Mouse (Mus musculus) hindbrain, embryonic 15.5 days (tissue): ENCODE data around the gene Trp53inp2. TPM values are rescaled to one million over a fixed set of nuclear protein-coding genes. Genes with fewer than 3 reads are reported as not detected.

Source experiments
- ATAC-seq: fragments of 200-750 bp; cut with Nextera tagmentation; 2 replicates; pipeline ENCODE4 v1.8.0; 2017; ENCODE audit warnings: low read depth, moderate number of reproducible peaks, moderate TSS enrichment; ENCODE audit not compliant: low FRiP score
- H3K27ac ChIP-seq: fragments of 300-500 bp; sonication (generic); replicated peaks from 2 replicates; pipeline ENCODE4 v1.5.1; 2015; ENCODE audit warnings: mild to moderate bottlenecking, inconsistent platforms
- H3K27me3 ChIP-seq: fragments of 300-500 bp; sonication (generic); 2 replicates; pipeline ENCODE4 v1.6.1; 2015; ENCODE audit warnings: control low read depth, inconsistent platforms
- H3K36me3 ChIP-seq: fragments of 300-500 bp; sonication (generic); 2 replicates; pipeline ENCODE4 v1.6.1; 2015; ENCODE audit warnings: control low read depth, inconsistent platforms
- H3K4me1 ChIP-seq: fragments of 300-500 bp; sonication (generic); replicated peaks from 2 replicates; pipeline ENCODE4 v1.6.1; 2015; ENCODE audit warnings: control low read depth, inconsistent platforms
- H3K4me2 ChIP-seq: fragments of 300-500 bp; sonication (generic); 2 replicates; pipeline ENCODE4 v1.6.1; 2015; ENCODE audit warnings: moderate library complexity, mild to moderate bottlenecking, inconsistent platforms
- H3K4me3 ChIP-seq: fragments of 300-500 bp; sonication (generic); 2 replicates; pipeline ENCODE4 v1.5.1; 2015; ENCODE audit warnings: mild to moderate bottlenecking, inconsistent platforms
- H3K9ac ChIP-seq: fragments of 300-500 bp; sonication (generic); 2 replicates; pipeline ENCODE4 v1.6.1; 2015; ENCODE audit warnings: inconsistent platforms
- H3K9me3 ChIP-seq: fragments of 300-500 bp; sonication (generic); 2 replicates; pipeline ENCODE4 v1.6.1; 2016; ENCODE audit warnings: control low read depth, inconsistent platforms
- WGBS: fragments of 180-500 bp; shearing (Covaris S2); methylation state at CpG from one replicate; pipeline ENCODE4 v1.1.7; 2015; 5-methylcytosine and 5-hydroxymethylcytosine counted together
- polyA plus RNA-seq: library from polyadenylated mRNA; unstranded; fragments of >200 nt; fragmentation: Nextera tagmentation; extraction: Ambion mirVana; gene quantifications from 2 replicates; pipeline ENCODE4 v1.2.1, GENCODE M21; 2015

The Trp53inp2 gene
- polyA plus RNA-seq = 101 and 128 TPM in 2 replicates

DNA sequence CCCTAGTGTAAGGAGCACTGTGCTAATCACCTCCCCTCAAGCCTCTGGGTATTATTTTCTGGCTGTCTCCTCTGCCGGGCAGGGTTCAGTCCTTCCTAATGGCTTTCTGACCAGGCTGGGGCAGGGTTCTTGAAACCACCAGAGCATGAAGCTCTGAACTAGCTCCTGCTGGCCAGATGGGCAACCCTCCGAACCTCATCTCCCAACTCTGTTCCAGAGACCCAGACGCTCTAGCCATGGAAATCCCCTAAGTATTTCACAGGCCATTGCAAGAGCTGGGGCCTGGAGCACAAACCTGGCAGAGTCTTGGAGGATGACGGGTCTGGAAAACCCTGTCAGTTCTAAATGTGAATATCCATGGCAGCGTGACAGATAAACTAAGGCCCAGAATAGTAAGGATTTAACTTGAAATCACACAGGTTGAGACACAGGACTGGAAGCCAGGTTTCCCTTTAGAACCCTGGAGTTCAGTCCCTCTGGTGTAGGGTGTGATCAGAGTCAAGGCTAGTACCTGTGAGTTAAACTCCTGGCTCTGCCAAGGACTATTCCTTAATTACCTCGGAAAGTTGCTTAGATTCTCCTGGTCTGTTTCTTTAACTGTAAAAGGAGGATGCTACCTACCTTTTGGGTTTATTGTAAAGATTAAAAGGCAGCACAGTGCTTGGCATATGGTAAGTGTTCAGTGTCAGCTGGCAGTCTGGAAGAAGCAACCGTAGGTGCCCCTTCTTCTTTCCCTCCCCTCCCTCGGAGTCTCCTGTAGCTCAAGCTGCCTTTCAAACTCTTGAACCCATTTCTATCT, at the start of gene Trp53inp2:
Trp53inp2 (plus strand) TSS at position 799 of the 799 bp plus-strand sequence.
- Histone ChIP-seq H3K9me3 (no peaks in the 10 kb centered on the region), H3K36me3 (no peaks in the 10 kb centered on the region), H3K4me1 (peaks cover 45% of the 10 kb centered on the region), H3K4me2 (peak within 1 kb of the TSS; percentile 64), H3K27me3 (no peaks in the 10 kb centered on the region), H3K4me3 (peak within 1 kb of the TSS; percentile 93), H3K27ac (peak within 1 kb of the TSS; percentile 100), H3K9ac (peak within 1 kb of the TSS; percentile 99)
- no peak for ATAC-seq
- 37% methylated on average over 8 of the region's 8 CpGs for WGBS

DNA sequence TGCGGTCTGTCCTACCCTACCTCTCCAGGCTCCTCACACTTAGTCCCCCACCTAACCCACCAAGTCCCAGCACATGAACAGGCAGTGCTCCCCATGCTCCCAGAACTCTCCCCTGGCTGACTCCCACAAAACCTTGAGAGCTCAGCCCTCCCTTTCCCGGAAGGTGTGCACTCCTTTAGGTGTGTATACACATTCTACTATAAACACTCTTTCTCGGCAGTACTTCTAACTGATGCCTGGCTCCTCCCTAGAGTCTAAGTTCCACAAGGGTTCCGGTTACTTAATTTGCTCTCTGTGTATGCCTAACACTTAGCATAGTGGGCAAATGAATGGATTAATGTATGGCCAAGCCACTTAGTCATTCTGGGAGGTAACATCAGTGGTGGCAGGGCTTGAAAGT, 49.5 kb upstream of the Trp53inp2 start:
- no peaks in the 10 kb centered on the region for H3K27me3 ChIP-seq
- H3K9me3 ChIP-seq = no peaks in the 10 kb centered on the region
- no peak overlapping the region for H3K9ac ChIP-seq
- no peak for ATAC-seq
- no peak overlapping the region for H3K4me2 ChIP-seq
- 98% methylated on average over 4 of the region's 4 CpGs for WGBS
- peaks cover 52% of the 10 kb centered on the region for H3K36me3 ChIP-seq
- H3K4me1 ChIP-seq = no peaks in the 10 kb centered on the region
- H3K27ac ChIP-seq = no peak overlapping the region
- H3K4me3 ChIP-seq = no peak overlapping the region

DNA sequence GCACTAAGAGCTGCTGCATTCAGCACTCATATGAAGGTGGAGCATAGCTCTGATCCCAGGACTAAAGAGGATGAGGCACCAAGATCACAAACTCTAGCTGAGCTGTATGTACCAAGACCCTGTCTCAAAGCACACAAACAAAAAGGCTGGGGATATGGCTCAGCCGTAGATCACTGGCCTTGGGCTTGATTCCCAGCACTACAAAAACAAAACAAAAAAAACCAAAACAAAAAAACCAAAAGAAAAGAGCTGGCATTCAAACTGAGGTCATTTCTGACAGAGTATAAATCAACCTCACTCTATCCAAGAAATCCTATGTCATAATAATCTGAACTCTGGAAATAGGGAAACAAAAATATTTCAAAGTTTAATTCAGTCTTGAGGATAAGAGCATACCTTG, 47.4 kb upstream of the Trp53inp2 start:
- no peaks in the 10 kb centered on the region for H3K27me3 ChIP-seq
- no peak overlapping the region for H3K4me3 ChIP-seq
- no peak overlapping the region for H3K27ac ChIP-seq
- ATAC-seq = no peak
- WGBS = 86% methylated on average over 1 of the region's 1 CpGs
- no peak overlapping the region for H3K9ac ChIP-seq
- H3K4me1 ChIP-seq = no peaks in the 10 kb centered on the region
- H3K9me3 ChIP-seq = no peaks in the 10 kb centered on the region
- no peak overlapping the region for H3K4me2 ChIP-seq
- H3K36me3 ChIP-seq = peaks cover 42% of the 10 kb centered on the region

DNA sequence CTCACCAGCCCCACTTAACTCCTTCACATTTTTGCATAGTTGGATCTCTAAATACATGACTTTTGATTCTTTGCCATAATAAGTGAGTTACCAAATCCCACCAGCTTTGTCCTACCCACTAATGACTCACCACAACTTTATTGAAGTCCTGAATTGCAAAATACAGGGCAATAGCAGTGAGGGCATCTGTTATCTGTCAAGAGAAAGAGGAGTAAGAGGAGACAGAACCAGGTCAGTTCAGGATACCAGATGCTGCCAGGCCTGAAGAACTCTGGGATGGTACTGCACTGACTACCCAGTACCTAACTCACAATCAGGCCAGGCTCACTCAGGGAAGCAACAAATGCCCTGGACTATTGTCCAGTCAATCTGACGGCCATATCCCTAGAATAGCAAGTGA, 45.6 kb upstream of the Trp53inp2 start:
- Histone ChIP-seq H3K4me1 (no peaks in the 10 kb centered on the region), H3K9ac (no peak overlapping the region), H3K27me3 (no peaks in the 10 kb centered on the region), H3K27ac (no peak overlapping the region), H3K4me3 (no peak overlapping the region), H3K36me3 (peaks cover 34% of the 10 kb centered on the region), H3K9me3 (no peaks in the 10 kb centered on the region), H3K4me2 (no peak overlapping the region)
- no peak for ATAC-seq
- WGBS = 93% methylated on average over 1 of the region's 1 CpGs

DNA sequence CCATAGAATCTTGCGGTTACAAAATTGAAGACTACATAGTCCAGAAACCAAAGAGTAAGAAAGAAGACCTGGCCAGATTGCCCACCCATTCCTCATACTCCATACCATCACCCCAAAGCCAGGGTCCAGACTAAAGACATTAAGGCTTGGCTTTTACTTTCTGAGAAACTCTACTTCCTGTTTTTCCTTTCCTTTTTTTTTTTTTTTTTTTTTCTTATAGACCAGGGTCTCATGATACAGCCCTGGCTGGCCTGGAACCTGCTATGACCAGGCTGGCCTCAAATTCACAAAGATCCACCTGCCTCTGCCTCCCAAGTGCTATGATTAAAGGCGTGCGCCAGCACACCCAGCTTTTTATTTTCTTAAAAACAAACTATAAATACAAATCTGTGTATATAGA, 44.6 kb upstream of the Trp53inp2 start:
- no peak overlapping the region for H3K27ac ChIP-seq
- H3K9me3 ChIP-seq = no peaks in the 10 kb centered on the region
- whole genome bisulfite sequencing = 99% methylated on average over 3 of the region's 3 CpGs
- peaks cover 25% of the 10 kb centered on the region for H3K36me3 ChIP-seq
- H3K4me3 ChIP-seq = no peak overlapping the region
- H3K4me2 ChIP-seq = no peak overlapping the region
- ATAC-seq = no peak
- no peak overlapping the region for H3K9ac ChIP-seq
- no peaks in the 10 kb centered on the region for H3K27me3 ChIP-seq
- no peaks in the 10 kb centered on the region for H3K4me1 ChIP-seq

DNA sequence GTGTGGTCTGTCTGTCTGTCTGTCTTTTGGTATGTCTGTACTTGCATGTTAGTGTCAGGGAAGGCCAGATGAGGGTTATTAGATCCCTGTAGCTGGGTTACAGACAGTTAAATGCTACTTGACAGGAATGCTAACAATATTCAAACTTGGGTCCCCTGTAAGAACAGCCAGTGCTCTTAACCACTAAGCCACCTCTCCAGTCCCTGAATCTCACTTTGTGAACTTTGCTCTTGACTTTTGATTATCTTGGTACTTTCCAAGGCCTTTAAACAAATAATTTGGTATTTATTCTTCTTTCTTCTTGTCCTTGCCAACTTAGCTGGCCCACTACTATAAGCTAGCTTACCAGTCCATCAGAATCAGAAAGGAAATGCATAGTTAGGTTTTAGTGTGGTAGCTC, 40.7 kb upstream of the Trp53inp2 start:
- no peak for ATAC-seq
- Histone ChIP-seq H3K27me3 (no peaks in the 10 kb centered on the region), H3K4me1 (no peaks in the 10 kb centered on the region), H3K4me3 (no peak overlapping the region), H3K4me2 (no peak overlapping the region), H3K27ac (no peak overlapping the region), H3K36me3 (peaks cover 8% of the 10 kb centered on the region; the same call in 1 of the 2 replicates), H3K9ac (no peak overlapping the region), H3K9me3 (no peaks in the 10 kb centered on the region)

DNA sequence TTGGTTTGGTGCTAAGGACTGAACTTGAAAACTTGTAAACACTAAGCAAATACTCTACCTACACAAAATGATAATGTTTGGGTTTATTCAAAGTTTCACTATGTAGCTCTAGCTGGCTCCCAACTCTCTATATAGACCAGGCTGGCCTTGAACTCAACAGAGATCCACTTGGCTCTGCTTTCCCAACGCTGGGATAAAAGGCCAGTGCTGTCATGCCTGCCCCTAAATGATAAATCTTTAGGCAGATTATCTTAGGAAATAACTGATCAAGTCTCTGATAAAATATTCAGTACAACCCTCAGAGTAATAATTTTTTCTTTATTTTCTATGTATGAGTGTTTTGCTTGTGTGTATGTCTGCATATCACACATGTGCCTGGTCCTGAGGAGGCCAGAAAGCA, 34.2 kb upstream of the Trp53inp2 start:
- Histone ChIP-seq H3K4me2 (no peak overlapping the region), H3K9ac (no peak overlapping the region), H3K27me3 (no peaks in the 10 kb centered on the region), H3K4me3 (no peak overlapping the region), H3K27ac (no peak overlapping the region), H3K9me3 (no peaks in the 10 kb centered on the region), H3K4me1 (no peaks in the 10 kb centered on the region), H3K36me3 (0 out of 2 replicates have a peak, but pooled peaks cover 4% of the 10 kb centered on the region)
- 84% methylated on average over 1 of the region's 1 CpGs for WGBS
- no peak for ATAC-seq

DNA sequence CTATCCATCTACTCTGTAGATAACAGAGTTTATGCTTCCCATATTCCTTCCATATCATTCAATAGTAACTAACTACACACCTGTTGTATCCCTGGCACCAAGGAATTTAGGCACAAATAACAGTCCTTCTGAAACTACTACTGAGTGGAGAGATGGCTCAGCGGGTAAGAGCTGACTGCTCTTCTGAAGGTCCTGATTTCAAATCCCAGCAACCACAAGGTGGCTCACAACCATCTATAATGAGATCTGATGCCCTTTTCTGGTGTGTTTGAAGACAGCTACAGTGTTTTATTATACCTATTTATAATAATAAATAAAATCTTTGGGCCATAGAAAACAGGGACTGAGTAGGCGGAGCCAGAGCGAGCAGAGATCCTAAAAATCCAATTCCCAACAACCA, 26.5 kb upstream of the Trp53inp2 start:
- no peak overlapping the region for H3K27ac ChIP-seq
- no peaks in the 10 kb centered on the region for H3K27me3 ChIP-seq
- no peak overlapping the region for H3K4me3 ChIP-seq
- 92% methylated on average over 3 of the region's 3 CpGs for WGBS
- ATAC-seq = no peak
- H3K4me2 ChIP-seq = no peak overlapping the region
- no peak overlapping the region for H3K9ac ChIP-seq
- H3K36me3 ChIP-seq = no peaks in the 10 kb centered on the region
- peaks cover 22% of the 10 kb centered on the region for H3K4me1 ChIP-seq
- H3K9me3 ChIP-seq = no peaks in the 10 kb centered on the region

DNA sequence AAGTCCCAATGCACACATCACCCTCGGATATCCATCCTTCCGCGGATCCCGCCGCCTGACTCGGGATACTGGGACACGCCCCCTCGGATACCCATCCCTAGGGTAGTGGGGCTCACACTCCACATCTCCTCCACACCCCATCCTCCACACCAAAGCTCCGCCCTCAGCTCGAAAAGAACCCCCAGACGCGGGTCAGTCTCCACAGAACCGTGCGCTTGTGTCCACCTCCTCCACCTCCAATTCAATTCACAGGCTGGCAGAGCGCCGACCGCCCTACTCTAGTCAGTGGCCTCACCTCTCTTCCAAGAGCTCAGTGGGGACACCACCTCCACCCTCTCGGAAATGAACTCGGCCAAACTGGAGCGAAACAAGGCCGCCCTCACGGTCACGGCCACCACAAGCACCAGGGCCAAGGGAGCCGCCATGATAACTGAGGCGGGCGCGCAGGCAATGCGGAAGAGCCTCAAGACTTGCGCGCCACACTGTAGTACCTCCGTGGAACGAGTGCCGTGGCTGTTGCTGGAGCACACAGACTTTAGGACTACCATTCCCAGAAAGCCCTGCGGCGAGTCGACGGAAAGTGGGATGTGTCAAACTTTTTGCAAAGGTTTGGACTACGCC, 23.8 kb upstream of the Trp53inp2 start, which contains the start of gene Pigu:
Pigu (minus strand) TSS at position 460 of the 621 bp plus-strand sequence.
- H3K27me3 ChIP-seq = no peaks in the 10 kb centered on the region
- no peaks in the 10 kb centered on the region for H3K9me3 ChIP-seq
- ATAC-seq = peak; percentile 99
- H3K9ac ChIP-seq = peak within 1 kb of the TSS; percentile 66
- H3K36me3 ChIP-seq = no peaks in the 10 kb centered on the region
- H3K4me3 ChIP-seq = peak within 1 kb of the TSS; percentile 82
- peaks cover 22% of the 10 kb centered on the region for H3K4me1 ChIP-seq
- peak within 1 kb of the TSS; percentile 59 for H3K4me2 ChIP-seq
- H3K27ac ChIP-seq = peak within 1 kb of the TSS; percentile 88
- WGBS = under 1% methylated on average over 38 of the region's 38 CpGs

DNA sequence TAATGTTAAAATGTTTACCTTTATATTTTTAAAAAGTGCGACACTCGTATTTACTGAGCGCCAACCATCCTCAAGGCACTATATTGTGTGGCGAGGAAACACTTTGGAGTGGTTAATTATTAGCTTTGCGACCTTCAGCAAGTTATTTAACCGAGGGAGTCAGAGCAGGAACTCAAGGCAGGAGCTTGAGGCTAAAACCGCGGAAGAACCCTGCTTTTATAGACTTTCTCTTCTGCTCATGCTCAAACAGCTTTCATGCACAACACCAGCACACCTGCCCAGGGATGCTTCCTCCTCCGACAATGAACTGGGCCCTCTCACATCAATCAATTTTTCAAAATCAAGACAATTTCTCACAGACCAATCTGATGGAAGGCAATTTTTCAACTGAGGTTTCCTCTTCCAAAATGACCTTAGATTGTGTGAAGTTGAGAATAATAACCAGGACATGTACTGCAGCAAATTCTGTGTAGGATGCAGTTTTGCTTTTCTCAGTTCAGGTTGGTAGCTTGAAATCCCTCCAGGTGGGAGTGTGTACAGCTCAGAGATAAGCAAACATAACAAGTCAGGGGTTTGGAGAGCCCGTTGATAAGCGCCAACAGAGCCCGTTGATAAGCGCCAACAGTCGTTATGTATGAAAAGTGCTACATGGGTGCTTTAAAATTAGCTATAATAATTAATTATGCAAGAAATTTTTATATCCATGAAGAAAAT, 23.0 kb upstream of the Trp53inp2 start:
- 33% methylated on average over 14 of the region's 14 CpGs for WGBS
- Histone ChIP-seq H3K27ac (peak overlapping the region; percentile 71), H3K4me2 (peak overlapping the region; percentile 59), H3K27me3 (no peaks in the 10 kb centered on the region), H3K9ac (peak overlapping the region; percentile 66), H3K9me3 (no peaks in the 10 kb centered on the region), H3K36me3 (no peaks in the 10 kb centered on the region), H3K4me1 (peaks cover 22% of the 10 kb centered on the region), H3K4me3 (peak overlapping the region; percentile 82)
- ATAC-seq = peak; percentile 54

DNA sequence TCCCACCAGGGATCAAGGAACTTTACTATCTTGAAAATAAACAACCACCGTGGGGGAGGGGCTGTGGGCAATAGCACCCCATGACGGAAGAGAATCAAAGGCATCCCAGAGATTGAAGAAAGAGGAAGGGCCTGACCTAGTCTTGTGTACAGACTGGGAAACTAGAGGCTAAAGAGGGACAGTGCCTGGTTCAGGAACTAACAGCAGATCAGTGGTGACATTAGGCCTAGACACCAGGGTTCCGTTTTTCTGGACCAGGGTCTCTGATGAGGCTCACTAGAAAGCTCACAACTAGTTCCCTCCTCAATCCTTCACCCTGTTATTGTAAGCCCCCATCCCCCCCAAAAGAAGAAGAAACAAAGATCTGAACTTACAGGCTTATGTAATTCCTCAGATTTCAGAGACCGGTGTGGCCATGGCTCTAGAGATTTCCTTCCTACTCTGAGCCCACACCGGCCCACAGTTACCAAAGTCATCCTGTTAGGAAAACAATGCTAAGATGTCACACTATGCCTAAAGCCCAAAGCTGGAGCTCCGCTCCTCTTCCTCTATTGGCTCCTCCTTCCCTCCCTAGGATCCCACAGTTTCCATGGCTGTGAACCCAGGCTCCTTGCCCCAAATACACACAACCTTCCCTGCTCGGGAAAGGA, 13.1 kb upstream of the Trp53inp2 start:
- no peak for ATAC-seq
- 83% methylated on average over 7 of the region's 7 CpGs for WGBS
- H3K4me3 ChIP-seq = no peak overlapping the region
- no peak overlapping the region for H3K4me2 ChIP-seq
- no peaks in the 10 kb centered on the region for H3K4me1 ChIP-seq
- no peaks in the 10 kb centered on the region for H3K9me3 ChIP-seq
- no peaks in the 10 kb centered on the region for H3K36me3 ChIP-seq
- H3K27me3 ChIP-seq = no peaks in the 10 kb centered on the region
- H3K27ac ChIP-seq = no peak overlapping the region
- no peak overlapping the region for H3K9ac ChIP-seq
